Mouse (Mus musculus): ENCODE results near the gene Cry2. TPM values are rescaled to one million over a fixed set of nuclear protein-coding genes. Genes with fewer than 3 reads are reported as not detected.

Cry2 gene
- total RNA-seq, 2 experiments from 2014 or later, result 38.4 to 47.8 TPM

- no peak for DNase-seq
Measured at GRCm38 (mm10) chr2:92388081-92388517, 45.7 kb downstream of the Cry2 start.

- DNase-seq, result no peak
Measured at GRCm38 (mm10) chr2:92387646-92388045, 46.2 kb downstream of the Cry2 start.

- no peak for DNase-seq
Measured at GRCm38 (mm10) chr2:92386821-92387570, 46.8 kb downstream of the Cry2 start.

DNA sequence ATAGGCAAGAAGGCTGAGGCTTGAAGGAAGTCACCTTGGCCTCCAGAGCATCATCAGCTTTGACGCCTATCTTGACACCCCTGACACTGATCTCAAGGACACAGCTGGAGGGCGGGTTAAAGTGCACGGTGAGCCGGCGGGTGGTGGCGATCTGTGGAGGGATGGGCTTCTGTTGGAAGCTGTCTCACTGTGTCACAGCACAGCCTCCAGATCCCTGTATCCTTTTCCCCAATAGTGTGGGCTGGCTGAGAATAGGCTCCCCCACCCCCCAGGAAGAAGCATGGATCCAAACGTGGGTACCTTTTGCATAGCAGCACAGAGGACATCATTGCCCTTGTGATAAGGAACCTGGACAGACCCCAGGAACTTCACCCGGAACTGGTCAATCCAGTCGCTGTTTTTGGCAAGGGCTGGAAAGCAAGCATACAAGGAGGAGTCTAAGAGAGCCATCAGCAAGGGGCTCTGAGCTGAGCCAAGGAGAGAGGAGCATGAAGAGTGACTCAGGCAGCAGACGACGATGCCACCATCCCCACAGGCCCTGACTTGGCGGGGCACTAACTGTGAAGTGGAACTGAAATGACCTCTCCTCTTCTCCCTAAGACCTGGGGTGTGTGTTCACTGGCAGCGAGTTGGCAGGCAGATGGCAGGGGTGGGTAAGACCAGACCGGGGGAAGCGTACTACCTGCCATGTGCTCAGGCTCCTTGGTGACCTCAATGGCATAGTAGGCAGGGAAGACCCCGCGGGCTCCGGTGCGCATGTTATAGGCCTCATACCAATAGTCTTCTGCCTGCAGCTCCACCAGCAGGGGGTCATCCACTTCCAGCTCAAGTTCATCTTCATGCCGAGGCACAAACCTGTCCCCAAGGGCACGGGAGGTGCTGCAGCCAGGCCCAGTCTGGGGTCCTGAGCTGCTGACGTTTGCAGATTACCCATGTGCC is 48.5 kb downstream of the Cry2 start:
- DNase-seq, result no peak

DNA sequence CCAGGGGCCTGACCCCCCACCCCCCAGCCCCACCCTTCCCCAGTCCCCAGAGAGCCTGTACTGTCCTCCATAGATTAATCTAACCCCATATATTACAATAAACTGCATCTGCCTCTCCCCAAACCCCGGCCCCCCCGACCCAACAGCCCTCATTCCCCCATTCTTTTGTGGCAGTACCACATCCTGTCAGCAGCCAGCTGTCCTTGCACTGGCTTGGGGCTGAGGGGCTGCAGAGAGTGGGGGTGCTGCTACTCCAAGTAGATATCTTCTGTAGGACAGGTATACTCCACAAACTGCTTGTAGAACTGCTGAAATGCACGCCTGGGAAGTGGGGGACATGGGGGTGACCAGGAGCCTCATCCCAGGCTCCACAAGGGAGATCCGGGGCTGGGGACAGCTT is 49.7 kb downstream of the Cry2 start:
- DNase-seq, result no peak

- no peak for DNase-seq
Measured at GRCm38 (mm10) chr2:92382759-92383158, 51.1 kb downstream of the Cry2 start.

GRCm38 (mm10) chr2:92381901-92382588 is 51.8 kb downstream of the Cry2 start, which contains the start of gene 1700029I15Rik:
Gene 1700029I15Rik (plus strand): TSS chr2:92382538.
- DNase-seq, result no peak

GRCm38 (mm10) chr2:92381161-92381560 is 52.7 kb downstream of the Cry2 start:
- DNase-seq, result no peak

GRCm38 (mm10) chr2:92380495-92381050 is 53.3 kb downstream of the Cry2 start:
- no peak for DNase-seq

DNA sequence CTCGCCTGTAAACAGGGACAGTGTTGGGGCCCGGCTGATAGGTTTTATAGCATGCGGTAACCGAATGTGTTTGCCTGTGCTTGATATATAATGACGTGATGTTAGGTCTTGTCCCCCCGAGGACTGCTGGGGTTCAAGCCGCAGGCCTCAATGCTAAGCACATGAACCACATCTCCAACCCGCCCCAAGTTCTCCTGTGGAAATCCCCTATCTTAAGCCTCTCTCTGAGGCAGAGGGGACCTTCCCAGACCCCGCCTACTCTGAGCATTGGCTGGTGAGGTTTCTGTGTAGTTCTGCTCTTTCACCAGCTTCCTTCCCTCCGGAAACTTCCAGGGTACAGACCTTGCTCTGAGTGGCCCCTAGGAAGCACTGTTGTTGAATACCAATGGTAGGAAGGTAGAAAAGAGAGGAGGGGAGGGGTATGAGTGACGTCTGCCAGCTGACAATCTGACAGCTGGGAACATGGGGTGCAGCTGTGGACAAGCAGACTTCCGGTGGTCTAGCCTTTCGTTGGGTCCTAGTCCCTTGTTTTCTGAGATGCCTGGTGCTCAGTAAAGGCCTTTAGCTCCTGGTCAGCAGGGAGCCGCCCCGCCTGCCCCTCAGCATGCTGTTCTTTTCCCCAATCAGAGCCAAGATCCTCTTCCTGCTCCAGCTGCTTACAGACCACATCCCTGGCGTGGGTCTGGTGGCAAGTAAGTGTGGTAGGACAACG is 53.9 kb downstream of the Cry2 start:
- DNase-seq, result no peak

DNA sequence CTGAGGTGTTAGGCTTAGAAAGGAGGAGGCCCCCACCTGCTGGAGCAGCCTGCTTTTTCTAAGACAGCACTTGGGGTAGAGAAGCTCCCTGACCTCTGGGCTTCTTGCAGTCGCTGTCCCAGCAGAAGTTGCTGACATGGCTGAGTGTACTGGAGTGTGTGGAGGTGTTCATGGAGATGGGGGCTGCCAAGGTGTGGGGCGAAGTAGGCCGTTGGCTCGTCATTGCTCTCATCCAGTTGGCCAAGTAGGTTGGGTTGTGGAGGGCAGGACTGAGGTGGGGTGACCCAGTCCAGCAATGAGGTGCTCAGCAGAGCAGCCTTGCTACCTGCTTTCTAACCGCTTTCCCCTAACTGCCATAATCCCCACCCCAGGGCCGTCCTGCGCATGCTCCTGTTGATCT is 56.5 kb downstream of the Cry2 start:
- DNase-seq, result no peak

DNA sequence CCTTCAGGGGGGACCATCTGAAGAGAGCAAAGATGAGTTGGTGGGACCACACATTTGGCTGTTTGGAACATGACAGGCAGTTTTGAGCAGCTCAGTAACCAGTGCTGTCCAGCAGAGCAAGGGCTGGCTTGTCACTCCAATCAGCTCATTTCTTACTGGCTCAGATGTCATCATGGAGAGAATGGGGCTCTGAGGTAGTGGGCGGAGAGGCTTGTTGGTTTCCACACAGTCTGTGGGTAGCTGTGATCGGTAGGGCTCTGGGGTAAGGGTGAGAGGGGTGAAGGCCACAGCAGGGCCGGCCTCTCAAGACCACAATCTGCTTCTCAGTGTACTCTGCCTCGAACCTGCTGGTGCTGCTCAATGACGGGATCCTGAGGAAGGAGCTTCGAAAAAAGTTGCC is 57.5 kb downstream of the Cry2 start:
- no peak for DNase-seq

- DNase-seq, result no peak
Measured at GRCm38 (mm10) chr2:92375788-92376187, 58.1 kb downstream of the Cry2 start.

- DNase-seq, result peak; percentile 97 to 98
Measured at GRCm38 (mm10) chr2:92375099-92375623, 58.7 kb downstream of the Cry2 start.

- peak; percentile 55 to 61 for DNase-seq
Measured at GRCm38 (mm10) chr2:92374514-92374913, 59.3 kb downstream of the Cry2 start, which contains the start of the genes Pex16 and Large2. Gene Pex16 (plus strand): TSS chr2:92374676. Gene Large2 (minus strand): TSS chr2:92374869.

DNA sequence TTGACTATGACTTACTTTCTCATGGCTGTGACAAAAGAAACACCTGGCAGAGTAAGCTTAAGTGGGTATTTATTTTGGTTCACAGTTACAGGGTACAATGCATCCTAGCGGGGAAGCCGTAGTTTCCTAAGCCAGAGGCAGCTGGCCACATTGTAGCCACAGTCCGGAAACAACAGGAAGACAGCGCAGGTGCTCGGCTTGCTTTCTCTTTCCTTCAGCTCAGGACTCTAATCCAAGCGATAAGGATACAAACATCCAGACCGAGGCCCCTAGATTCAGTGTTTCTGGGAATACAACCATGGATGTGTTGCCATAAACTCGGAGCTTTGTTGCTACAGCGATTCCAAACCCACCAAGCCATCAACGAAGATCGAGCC is 60.4 kb downstream of the Cry2 start:
- DNase-seq, result no peak

DNA sequence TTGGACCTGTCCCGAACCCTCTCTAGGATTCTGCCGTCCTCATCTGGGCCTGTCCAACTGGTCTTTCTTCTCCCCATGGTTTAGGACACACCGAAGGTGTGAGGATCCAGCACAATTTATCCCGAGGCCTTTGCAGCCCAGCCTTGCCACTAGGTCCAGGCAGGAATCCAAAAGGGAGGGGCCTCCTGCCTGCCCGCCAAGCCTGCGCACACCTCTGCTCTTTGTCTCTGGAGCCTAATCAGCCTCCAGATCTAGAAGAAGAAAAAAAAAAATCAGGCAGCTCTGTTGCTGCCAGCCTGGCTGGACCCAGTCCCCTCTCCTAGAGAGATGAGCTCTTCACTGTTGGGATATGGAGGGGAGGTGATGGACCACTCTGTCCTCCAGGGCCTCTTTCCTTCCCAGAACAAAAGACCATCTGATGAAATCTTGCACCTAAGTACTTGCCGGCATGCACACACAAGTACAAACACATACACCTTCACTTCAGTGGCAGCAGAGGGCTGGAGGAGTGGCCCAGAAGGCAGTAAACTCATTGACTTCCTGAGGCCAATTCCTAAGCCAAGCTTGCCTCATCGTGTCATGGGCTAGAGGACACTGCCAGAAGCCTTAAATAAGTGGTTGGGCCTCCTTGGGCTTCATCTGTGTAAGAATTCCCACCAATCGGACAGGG is 60.9 kb downstream of the Cry2 start:
- peak; percentile 76 for DNase-seq

GRCm38 (mm10) chr2:92371971-92372690 is 61.7 kb downstream of the Cry2 start:
- no peak for DNase-seq

Data from adrenal gland, postnatal 36 days (tissue).